In the genomic region with DNA sequence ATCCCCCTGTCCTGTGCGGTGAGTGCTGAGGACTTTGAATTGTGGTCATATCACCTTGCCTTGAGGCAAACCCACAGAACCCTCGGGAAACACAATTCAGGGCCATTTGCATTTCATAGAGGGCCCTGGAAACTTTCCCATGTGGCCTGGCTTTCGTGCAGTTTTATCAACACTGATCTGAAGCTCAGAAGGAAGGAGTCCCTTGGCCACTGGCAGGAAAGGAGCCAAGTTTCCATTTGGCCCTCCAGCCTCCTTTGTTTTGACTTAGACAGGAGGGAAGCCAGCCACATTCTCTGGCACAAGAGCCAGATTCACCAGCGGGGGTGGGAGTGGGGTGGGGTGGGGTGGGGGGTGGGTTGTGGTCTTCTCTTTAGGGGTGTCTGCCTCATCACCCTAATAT, we compare ENCODE assay signal across 9 mouse cellular contexts. TPM values are rescaled to one million over a fixed set of nuclear protein-coding genes. Genes with fewer than 3 reads are reported as not detected.
DNase-seq lines count a peak whose midpoint lies in the region; ATAC-seq lines count a peak whose summit lies in the region.
"Had no signal": no experiment of that assay in that cellular context is flagged by ENCODE, and none has a peak within 500 bp of the region (broad histone marks: within the 10 kb centered on the region; RNA-seq: fewer than 3 reads in every experiment).

No protein-coding gene starts in this region.

- DNase-seq in embryonic facial prominence, embryonic 10.5 days (ENCODE audit: low spot score), result no peak
- DNase-seq in Muller cell, postnatal 12 days (ENCODE audit: inconsistent ontology term), result peak; percentile 75
- DNase-seq in kidney, postnatal 14 days, result peak; percentile 71
- no peak for DNase-seq in thymus, postnatal 10 days (ENCODE audit: low spot score in 2 of 2)
- no peak for DNase-seq in spleen, adult 12 weeks (ENCODE audit: low spot score)
- DNase-seq in spleen, postnatal 36 days (ENCODE audit: low spot score in 2 of 2), result no peak

- H3K4me3 ChIP-seq in embryonic facial prominence, embryonic 13.5 days, result no peak overlapping the region
- no peak overlapping the region for H3K4me3 ChIP-seq in embryonic facial prominence, embryonic 10.5 days
- no peak overlapping the region for H3K4me3 ChIP-seq in heart, embryonic 11.5 days (ENCODE audit: low read depth, low read length)
- H3K4me3 ChIP-seq: left cerebral cortex, adult 2 months had no signal

- WGBS in embryonic facial prominence, embryonic 13.5 days, result 32% methylated on average over 4 of the region's 4 CpGs
- WGBS in embryonic facial prominence, embryonic 10.5 days, result 58% methylated on average over 4 of the region's 4 CpGs
- WGBS in heart, embryonic 11.5 days (ENCODE audit: insufficient replicate concordance), result 38% methylated on average over 4 of the region's 4 CpGs

- H3K4me2 ChIP-seq in embryonic facial prominence, embryonic 13.5 days, result no peak overlapping the region
- no peak overlapping the region for H3K4me2 ChIP-seq in heart, embryonic 11.5 days

- H3K4me1 ChIP-seq in embryonic facial prominence, embryonic 13.5 days, result peaks cover 12% of the 10 kb centered on the region; the same call in 1 of the 2 replicates
- peaks cover 4% of the 10 kb centered on the region for H3K4me1 ChIP-seq in embryonic facial prominence, embryonic 10.5 days
- peaks cover 10% of the 10 kb centered on the region; the same call in 1 of the 2 replicates for H3K4me1 ChIP-seq in heart, embryonic 11.5 days (ENCODE audit: control insufficient read depth, insufficient read depth, low read length)

- no peak overlapping the region for H3K9ac ChIP-seq in embryonic facial prominence, embryonic 13.5 days
- H3K9ac ChIP-seq in heart, embryonic 11.5 days (ENCODE audit: low read depth, low read length), result no peak overlapping the region

- H3K27ac ChIP-seq in embryonic facial prominence, embryonic 13.5 days, result peak overlapping the region; percentile 12; the same call in 1 of the 2 replicates
- H3K27ac ChIP-seq in embryonic facial prominence, embryonic 10.5 days (replicated peaks), result no peak overlapping the region
- peak overlapping the region; percentile 57; the same call in 1 of the 2 replicates for H3K27ac ChIP-seq in heart, embryonic 11.5 days (ENCODE audit: low read depth, low read length)
- H3K27ac ChIP-seq: left cerebral cortex, adult 2 months had no signal

- no peaks in the 10 kb centered on the region for H3K36me3 ChIP-seq in embryonic facial prominence, embryonic 13.5 days
- no peaks in the 10 kb centered on the region for H3K36me3 ChIP-seq in embryonic facial prominence, embryonic 10.5 days (replicated peaks)
- H3K36me3 ChIP-seq in heart, embryonic 11.5 days (ENCODE audit: control insufficient read depth, insufficient read depth, low read length), result no peaks in the 10 kb centered on the region

- H3K27me3 ChIP-seq in embryonic facial prominence, embryonic 13.5 days, result no peaks in the 10 kb centered on the region
- H3K27me3 ChIP-seq in embryonic facial prominence, embryonic 10.5 days (replicated peaks; ENCODE audit: low read depth, poor library complexity, severe bottlenecking), result no peaks in the 10 kb centered on the region
- no peaks in the 10 kb centered on the region for H3K27me3 ChIP-seq in heart, embryonic 11.5 days (ENCODE audit: control insufficient read depth, insufficient read depth, low read length)

- no peak for ATAC-seq in embryonic facial prominence, embryonic 13.5 days (ENCODE audit: insufficient number of reproducible peaks, insufficient read depth, low FRiP score, low TSS enrichment, low read depth)
- ATAC-seq in heart, embryonic 11.5 days (replicated peaks; ENCODE audit: insufficient number of reproducible peaks, low FRiP score, low TSS enrichment), result no peak; the same call in 1 of the 2 replicates

- H3K9me3 ChIP-seq in embryonic facial prominence, embryonic 13.5 days, result no peaks in the 10 kb centered on the region
- H3K9me3 ChIP-seq in embryonic facial prominence, embryonic 10.5 days, result no peaks in the 10 kb centered on the region
- no peaks in the 10 kb centered on the region for H3K9me3 ChIP-seq in heart, embryonic 11.5 days (replicated peaks; ENCODE audit: control insufficient read depth, low read length)

RNA-seq across cellular contexts. Expression of a gene that starts 41.4 kb away (rescaled TPM):
- polyA plus RNA-seq in embryonic facial prominence, embryonic 13.5 days (2015; fragmentation: Nextera tagmentation; extraction: Ambion mirVana), result 21.2 and 24.6 TPM in 2 replicates
- 24.0 and 24.2 TPM in 2 replicates for polyA plus RNA-seq in embryonic facial prominence, embryonic 10.5 days (2016; fragmentation: Nextera tagmentation; extraction: Ambion mirVana)
- 10.3 and 10.9 TPM in 2 replicates for polyA plus RNA-seq in heart, embryonic 11.5 days (2014; fragmentation: Nextera tagmentation; extraction: Ambion mirVana)

Comparison
In these comparisons a context has a peak if more than half of its experiments do, and no peak if none do; other contexts are left out.
1. DNase-seq: peak in Muller cell, postnatal 12 days (single experiment) and kidney, postnatal 14 days (single experiment); none in embryonic facial prominence, embryonic 10.5 days (single experiment), thymus, postnatal 10 days (0 of 2), spleen, adult 12 weeks (single experiment) and spleen, postnatal 36 days (0 of 2).